Mouse (Mus musculus) E14TG2a.4 (cell line): ENCODE measurements around the gene Bbox1.

Source experiments
- CTCF ChIP-seq: conservative IDR thresholded peaks from 2 replicates; pipeline ENCODE4 v1.5.1; 2014; ENCODE audit warnings: low read length
- NANOG ChIP-seq: IDR thresholded peaks from 2 replicates; pipeline ENCODE4 v1.6.1; 2014; ENCODE audit warnings: borderline replicate concordance, low read length, mixed read lengths
- POU5F1 ChIP-seq: IDR thresholded peaks from 2 replicates; pipeline ENCODE4 v1.6.1; 2014; ENCODE audit warnings: low read length, borderline replicate concordance

DNA sequence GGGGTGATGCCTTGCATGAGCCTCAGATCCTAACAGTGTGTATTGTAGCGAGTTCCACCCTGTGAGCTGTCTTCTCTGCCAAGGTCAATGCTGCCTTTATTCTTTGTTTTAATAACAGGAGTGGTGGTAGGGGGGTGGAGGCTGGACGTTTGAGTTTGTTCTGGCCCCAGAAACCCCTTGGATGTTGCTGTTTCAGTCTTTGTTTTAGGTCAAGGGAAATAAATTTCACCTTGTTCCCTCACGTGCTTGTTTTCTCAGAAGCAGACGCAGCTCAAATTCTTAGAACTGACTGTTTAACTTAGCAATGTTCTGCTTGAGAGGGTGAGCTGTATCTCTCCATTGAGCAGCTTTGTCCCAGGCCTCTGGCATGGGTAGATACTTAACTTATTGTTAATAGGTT lies 87.9 kb downstream of the Bbox1 start:
- TF ChIP-seq NANOG (no peak), CTCF (no peak), POU5F1 (no peak)
